Mouse (Mus musculus) hindbrain, embryonic 11.5 days (tissue): Measurements from ENCODE around the gene Adat3. TPM values are rescaled to one million over a fixed set of nuclear protein-coding genes. Genes with fewer than 3 reads are reported as not detected.

Experiments used
- ATAC-seq: fragments of 200-750 bp; cut with Nextera tagmentation; 2 replicates; pipeline ENCODE4 v1.8.0; 2017; ENCODE audit warnings: mild to moderate bottlenecking, moderate TSS enrichment, moderate library complexity; ENCODE audit not compliant: low FRiP score
- DNase-seq: peaks from one replicate; pipeline ENCODE4 v3.0.0-alpha.2; 2015; ENCODE audit warnings: low spot score
- H3K27ac ChIP-seq: fragments of 300-500 bp; sonication (generic); 2 replicates; pipeline ENCODE4 v1.5.1; 2014; ENCODE audit warnings: mild to moderate bottlenecking, low read depth, low read length
- H3K27me3 ChIP-seq: fragments of 300-500 bp; sonication (generic); 2 replicates; pipeline ENCODE4 v1.6.1; 2014; ENCODE audit warnings: mild to moderate bottlenecking, low read length, moderate library complexity, mixed read lengths; ENCODE audit not compliant: control insufficient read depth, insufficient read depth
- H3K36me3 ChIP-seq: fragments of 300-500 bp; sonication (generic); 2 replicates; pipeline ENCODE4 v1.6.1; 2014; ENCODE audit warnings: mild to moderate bottlenecking, low read length, moderate library complexity, mixed read lengths; ENCODE audit not compliant: control insufficient read depth, insufficient read depth
- H3K4me1 ChIP-seq: fragments of 300-500 bp; sonication (generic); replicated peaks from 2 replicates; pipeline ENCODE4 v1.6.1; 2014; ENCODE audit warnings: low read length, mixed read lengths; ENCODE audit not compliant: control insufficient read depth, insufficient read depth
- H3K4me2 ChIP-seq: fragments of 300-500 bp; sonication (generic); replicated peaks from 2 replicates; pipeline ENCODE4 v1.6.1; 2014; ENCODE audit warnings: mild to moderate bottlenecking, low read depth, low read length
- H3K4me3 ChIP-seq: fragments of 300-500 bp; sonication (generic); 2 replicates; pipeline ENCODE4 v1.5.1; 2014; ENCODE audit warnings: low read depth, low read length
- H3K9ac ChIP-seq: fragments of 300-500 bp; sonication (generic); 2 replicates; pipeline ENCODE4 v1.6.1; 2014; ENCODE audit warnings: low read depth, low read length
- H3K9me3 ChIP-seq: fragments of 300-500 bp; sonication (generic); 2 replicates; pipeline ENCODE4 v1.6.1; 2016; ENCODE audit warnings: low read length; ENCODE audit not compliant: control insufficient read depth
- WGBS: fragments of 180-500 bp; shearing (Covaris S2); extraction: QIAGEN DNeasy Blood & Tissue Kit; methylation state at CpG from one replicate; pipeline ENCODE4 v1.1.7; 2014; 5-methylcytosine and 5-hydroxymethylcytosine counted together
- polyA plus RNA-seq: library from polyadenylated mRNA; unstranded; fragments of >200 nt; fragmentation: Nextera tagmentation; extraction: Ambion mirVana; gene quantifications from 2 replicates; pipeline ENCODE4 v1.2.1, GENCODE M21; 2014

Gene Adat3
- polyA plus RNA-seq, 1 experiment from 2014 or later, result 7.4 TPM

DNA sequence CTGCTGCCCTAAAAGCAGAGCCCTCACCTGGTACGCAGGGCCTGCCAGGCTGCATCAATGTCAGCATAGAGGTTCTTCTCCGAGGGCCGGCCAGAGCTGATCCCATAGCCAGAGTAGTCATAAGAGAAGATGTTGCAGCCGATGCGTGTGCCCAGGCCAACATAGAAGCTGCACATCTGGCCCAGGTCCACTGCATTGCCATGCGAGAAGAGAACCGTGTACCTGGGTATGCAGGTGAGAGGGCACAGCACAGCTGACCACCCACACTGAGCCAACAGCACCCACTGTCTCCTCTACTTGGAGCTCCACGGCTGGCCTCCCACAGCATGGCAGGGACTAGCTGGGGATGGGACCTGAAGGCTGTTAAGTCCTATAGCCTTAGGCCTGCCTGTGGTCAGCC lies 17.1 kb upstream of the Adat3 start:
- Histone ChIP-seq H3K27me3 (no peaks in the 10 kb centered on the region), H3K36me3 (no peaks in the 10 kb centered on the region), H3K4me2 (no peak overlapping the region), H3K4me1 (peaks cover 4% of the 10 kb centered on the region), H3K4me3 (no peak overlapping the region), H3K9ac (no peak overlapping the region), H3K27ac (no peak overlapping the region), H3K9me3 (no peaks in the 10 kb centered on the region)
- WGBS, result 96% methylated on average over 8 of the region's 8 CpGs
- no peak for DNase-seq
- no peak for ATAC-seq

DNA sequence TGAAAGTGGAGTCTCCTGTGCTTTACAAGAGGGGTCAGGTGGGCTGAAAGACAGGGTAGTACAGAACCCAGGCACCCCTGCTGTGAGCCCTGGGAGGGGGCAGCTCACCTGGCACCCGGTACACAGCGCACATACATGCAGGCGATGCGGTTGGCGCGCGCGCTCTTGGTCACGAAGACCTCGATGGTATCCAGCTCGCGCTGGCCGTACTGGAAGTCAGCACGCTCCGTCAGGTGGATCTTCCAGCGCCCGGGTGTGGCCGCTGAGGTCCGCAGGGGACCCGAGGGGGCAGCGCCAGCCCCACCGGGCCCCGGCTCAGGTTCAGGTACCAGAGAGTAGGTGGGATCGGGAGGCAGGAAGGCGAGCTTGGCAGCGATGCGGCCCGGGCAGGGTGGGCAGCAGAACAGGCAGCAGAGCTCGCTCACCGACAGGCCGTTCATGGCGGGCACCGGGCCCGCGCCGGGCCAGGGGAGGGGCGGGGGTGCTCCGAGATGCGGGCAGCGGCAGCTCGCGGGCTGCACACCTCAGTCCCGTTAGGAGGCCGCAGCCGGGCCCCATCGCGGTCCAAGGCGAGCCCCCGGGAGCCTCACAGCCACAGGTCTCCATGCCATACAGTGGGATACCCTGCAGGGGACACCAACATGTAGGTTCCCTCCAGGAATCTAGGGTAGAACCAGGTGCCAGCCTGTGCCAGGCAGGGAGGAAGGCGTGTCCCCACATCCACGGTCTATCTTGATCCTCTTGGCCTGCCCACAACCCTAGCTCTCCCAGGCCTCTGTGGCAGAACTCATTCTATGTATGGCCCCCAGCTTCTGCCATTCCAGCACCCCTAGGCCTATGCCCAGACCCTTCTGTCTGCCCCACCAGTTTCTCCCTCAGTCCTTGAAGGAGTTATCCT lies 16.0 kb upstream of the Adat3 start:
- Histone ChIP-seq H3K27ac (peak overlapping the region; percentile 36), H3K9me3 (no peaks in the 10 kb centered on the region), H3K4me2 (no peak overlapping the region; the same call in 1 of the 2 replicates), H3K27me3 (no peaks in the 10 kb centered on the region), H3K4me1 (peaks cover 4% of the 10 kb centered on the region), H3K9ac (no peak overlapping the region), H3K4me3 (no peak overlapping the region; the same call in 1 of the 2 replicates), H3K36me3 (no peaks in the 10 kb centered on the region)
- DNase-seq, result no peak
- no peak for ATAC-seq
- 95% methylated on average over 44 of the region's 51 CpGs for whole genome bisulfite sequencing

DNA sequence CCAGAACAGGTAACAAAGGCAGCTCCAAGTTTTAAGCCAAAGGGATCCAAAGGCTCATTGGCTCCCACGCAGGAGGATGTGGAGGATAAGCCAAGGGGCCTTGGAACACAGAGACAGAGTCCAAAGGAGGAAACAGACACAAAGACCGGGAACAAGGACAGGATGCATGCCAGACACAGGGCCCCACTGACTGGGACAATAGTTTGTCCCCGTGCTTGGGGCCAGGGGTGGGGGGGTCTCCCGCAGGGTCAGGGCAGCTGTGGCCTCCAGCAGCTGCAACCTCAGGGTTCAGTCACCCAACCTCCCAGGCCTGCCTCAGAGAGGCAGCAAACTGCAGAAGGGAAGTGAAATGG lies 15.4 kb upstream of the Adat3 start:
- Histone ChIP-seq H3K9ac (no peak overlapping the region), H3K4me2 (no peak overlapping the region), H3K4me1 (peaks cover 4% of the 10 kb centered on the region), H3K9me3 (no peaks in the 10 kb centered on the region), H3K4me3 (no peak overlapping the region), H3K27ac (peak overlapping the region; percentile 36), H3K27me3 (no peaks in the 10 kb centered on the region), H3K36me3 (no peaks in the 10 kb centered on the region)
- WGBS, result 41% methylated on average over 2 of the region's 4 CpGs
- DNase-seq, result no peak
- ATAC-seq, result no peak

DNA sequence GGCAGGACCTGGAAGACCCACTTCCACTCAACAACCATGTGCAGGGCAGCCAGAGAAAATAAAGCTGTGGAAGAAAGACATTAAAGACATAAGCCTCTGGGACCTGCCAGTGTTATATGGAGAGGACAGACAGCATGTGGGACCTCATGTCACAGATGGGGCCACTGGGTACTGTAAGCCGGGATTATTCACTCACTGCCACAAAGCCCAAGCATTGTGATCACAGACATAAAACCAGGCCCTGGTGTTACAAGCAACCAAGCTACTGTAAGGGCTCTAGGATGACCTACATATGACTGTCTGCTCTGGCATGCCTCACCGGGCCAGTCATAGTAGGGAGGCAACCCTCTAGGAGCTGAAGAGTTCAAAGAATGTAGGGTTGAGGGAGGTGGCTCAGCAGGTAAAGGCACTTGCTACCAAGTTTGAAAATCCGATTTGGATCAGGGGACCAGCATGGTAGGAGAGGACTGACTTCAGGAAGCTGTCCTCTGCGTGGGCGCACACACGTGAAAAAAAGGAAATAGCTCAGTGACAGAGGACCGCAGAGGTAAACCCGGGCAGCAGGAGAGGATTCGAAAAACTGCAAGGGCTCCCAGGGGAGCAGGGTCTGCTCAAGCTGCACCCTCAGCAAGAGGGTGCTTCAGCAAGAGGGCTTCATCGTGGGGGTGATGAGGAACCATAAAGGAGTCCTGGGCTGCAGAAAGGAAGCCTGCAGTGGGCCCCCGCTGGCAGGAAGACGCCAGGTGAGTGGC lies 13.4 kb upstream of the Adat3 start:
- ATAC-seq, result no peak
- Histone ChIP-seq H3K4me2 (peak overlapping the region; percentile 96), H3K36me3 (no peaks in the 10 kb centered on the region)

DNA sequence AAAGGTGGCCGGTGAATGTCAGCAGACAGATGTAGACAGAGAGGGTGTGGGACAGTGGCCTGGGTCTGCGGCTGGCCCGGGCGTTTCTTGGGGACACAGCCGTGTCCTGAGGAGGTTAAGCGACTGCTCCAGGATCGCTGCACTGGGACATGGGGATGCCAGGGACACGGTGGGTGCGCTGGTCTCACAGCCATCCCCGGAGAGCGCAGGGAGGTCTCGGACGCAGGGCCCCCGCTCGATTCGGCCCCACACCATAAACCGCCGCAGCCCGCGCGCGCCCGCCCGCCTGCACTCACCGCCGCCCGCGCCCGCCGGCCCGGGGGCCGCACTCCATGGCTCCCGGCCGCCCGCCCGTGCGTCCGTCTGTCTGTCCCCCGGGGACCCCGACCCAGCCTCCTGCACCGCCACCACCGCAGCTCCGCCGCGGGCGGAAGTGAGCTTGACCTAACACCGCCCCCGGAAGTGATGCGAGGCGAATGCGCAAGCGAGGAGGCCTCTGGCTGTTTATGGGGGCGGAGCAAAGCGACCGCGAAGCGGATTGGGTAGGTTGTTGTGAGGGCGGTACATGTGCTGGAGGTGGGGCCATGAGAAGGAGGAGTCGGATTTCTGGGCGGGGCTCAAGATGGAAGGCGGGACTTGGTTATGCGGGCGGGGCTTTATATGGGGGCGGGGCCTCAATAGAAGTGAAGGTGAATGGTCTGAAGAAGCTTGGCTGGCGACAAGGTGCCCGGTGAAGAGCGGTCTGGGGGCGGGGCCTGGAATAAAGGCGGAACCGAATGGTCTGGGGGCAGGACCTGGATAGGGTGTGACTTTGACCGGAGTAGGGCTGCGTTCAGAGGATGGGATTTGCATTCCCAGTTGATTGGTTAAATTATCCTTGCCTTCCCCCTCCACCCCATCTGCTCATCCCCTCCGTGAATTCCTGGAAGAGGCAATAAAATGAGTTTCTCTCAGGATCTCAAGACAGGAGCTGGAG lies 12.5 kb upstream of the Adat3 start, which contains the start of gene Abhd17a:
Abhd17a (minus strand) TSS at position 463 of the 976 bp plus-strand sequence.
- ATAC-seq (peak; percentile 97), DNase-seq (peak; percentile 98)
- H3K36me3 ChIP-seq, result no peaks in the 10 kb centered on the region
- H3K27ac ChIP-seq, result peak within 1 kb of the TSS; percentile 56; the same call in 1 of the 2 replicates
- under 1% methylated on average over 69 of the region's 73 CpGs for WGBS
- H3K4me3 ChIP-seq, result peak within 1 kb of the TSS; percentile 93
- H3K4me1 ChIP-seq, result peaks cover 4% of the 10 kb centered on the region
- H3K27me3 ChIP-seq, result no peaks in the 10 kb centered on the region
- H3K4me2 ChIP-seq, result peak within 1 kb of the TSS; percentile 96
- peak within 1 kb of the TSS; percentile 87 for H3K9ac ChIP-seq
- no peaks in the 10 kb centered on the region for H3K9me3 ChIP-seq

More for the DNA sequence above, 13.4 kb upstream of the Adat3 start:
- no peak overlapping the region for H3K27ac ChIP-seq
- peak overlapping the region; percentile 93 for H3K4me3 ChIP-seq
- no peaks in the 10 kb centered on the region for H3K9me3 ChIP-seq
- peaks cover 4% of the 10 kb centered on the region for H3K4me1 ChIP-seq
- no peak for DNase-seq
- WGBS, result 20% methylated on average over 12 of the region's 12 CpGs
- H3K27me3 ChIP-seq, result no peaks in the 10 kb centered on the region
- peak overlapping the region; percentile 87 for H3K9ac ChIP-seq

DNA sequence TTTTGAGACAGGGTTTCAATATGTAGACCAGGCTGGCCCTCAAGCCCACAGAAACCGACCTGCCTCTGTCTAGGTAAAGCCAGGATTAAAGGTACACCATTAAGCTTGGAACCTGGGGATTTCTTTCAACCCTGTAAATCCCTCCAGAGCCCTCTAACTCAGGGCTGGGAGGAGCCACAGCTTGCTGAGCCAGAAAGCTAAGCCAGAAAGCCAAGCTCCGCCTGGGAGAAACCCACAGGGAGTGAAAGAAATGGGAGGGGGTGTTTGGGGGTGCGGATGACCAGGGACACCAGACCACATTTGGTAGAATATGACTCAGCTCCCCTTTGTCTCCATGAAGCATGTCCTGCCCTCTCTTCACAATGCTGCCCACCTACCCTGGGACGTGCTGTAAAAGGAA lies 6.4 kb upstream of the Adat3 start:
- no peak overlapping the region for H3K4me3 ChIP-seq
- WGBS, result 43% methylated on average over 4 of the region's 4 CpGs
- H3K27me3 ChIP-seq, result no peaks in the 10 kb centered on the region
- no peaks in the 10 kb centered on the region for H3K4me1 ChIP-seq
- ATAC-seq, result no peak
- H3K9me3 ChIP-seq, result no peaks in the 10 kb centered on the region
- H3K4me2 ChIP-seq, result no peak overlapping the region
- no peak overlapping the region for H3K9ac ChIP-seq
- no peaks in the 10 kb centered on the region for H3K36me3 ChIP-seq
- H3K27ac ChIP-seq, result no peak overlapping the region
- no peak for DNase-seq

DNA sequence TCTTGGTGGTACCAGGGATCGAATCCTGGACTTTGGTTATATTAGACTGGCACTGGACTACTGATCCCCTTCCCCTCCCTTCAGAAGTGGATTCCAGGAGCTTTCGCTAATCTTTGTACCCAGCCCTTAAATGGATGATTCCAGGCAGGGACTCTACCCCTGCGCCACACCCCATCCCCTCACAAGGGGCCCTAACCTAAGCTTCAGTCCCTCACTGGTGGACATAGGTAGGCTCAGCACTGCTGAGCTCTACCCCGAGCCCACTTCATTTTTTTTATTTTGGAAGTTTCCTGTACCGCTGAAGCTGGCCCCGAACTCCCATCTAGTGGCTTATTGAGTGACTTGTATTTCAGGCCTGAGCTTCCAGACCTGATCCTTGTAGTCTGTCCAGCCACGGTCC lies 684 bp downstream of the Adat3 start:
- WGBS, result 36% methylated on average over 7 of the region's 7 CpGs
- Histone ChIP-seq H3K27ac (peak overlapping the region; percentile 63; the same call in 1 of the 2 replicates), H3K4me1 (peaks cover 5% of the 10 kb centered on the region), H3K4me3 (peak overlapping the region; percentile 50), H3K9ac (peak overlapping the region; percentile 66), H3K36me3 (peaks cover 13% of the 10 kb centered on the region), H3K4me2 (peak overlapping the region; percentile 81), H3K27me3 (no peaks in the 10 kb centered on the region), H3K9me3 (no peaks in the 10 kb centered on the region)
- no peak for DNase-seq
- no peak; the same call in 1 of the 2 replicates for ATAC-seq

DNA sequence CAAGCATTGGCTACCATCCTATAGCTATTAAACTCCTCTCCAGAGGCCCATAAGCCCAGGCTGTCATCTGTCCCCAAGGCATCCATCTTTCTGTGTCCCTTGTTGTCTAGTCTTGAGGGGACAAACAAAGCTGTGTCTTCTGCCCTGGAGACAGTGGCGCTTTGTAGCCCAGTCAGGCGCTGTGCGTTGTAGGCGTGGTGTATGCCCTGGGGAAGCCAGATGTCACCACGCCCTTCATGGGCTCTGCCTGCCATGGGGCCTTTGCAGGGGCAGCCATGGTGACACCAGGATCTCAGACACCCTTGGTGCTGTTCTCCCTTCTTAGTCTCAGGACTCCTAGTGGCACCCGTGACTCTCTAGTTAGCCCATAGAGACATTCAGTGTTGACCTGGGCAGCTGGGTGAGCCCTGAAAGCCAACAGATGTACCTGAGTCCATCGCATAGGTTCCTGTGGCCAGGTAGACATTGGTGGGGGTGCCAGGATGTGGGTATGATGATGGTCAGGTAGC lies 1.4 kb downstream of the Adat3 start:
- Histone ChIP-seq H3K4me2 (peak overlapping the region; percentile 81), H3K27ac (no peak overlapping the region), H3K9ac (peak overlapping the region; percentile 66; the same call in 1 of the 2 replicates), H3K4me3 (peak overlapping the region; percentile 50), H3K4me1 (peaks cover 5% of the 10 kb centered on the region), H3K9me3 (no peaks in the 10 kb centered on the region), H3K27me3 (no peaks in the 10 kb centered on the region), H3K36me3 (peaks cover 13% of the 10 kb centered on the region)
- DNase-seq (no peak), ATAC-seq (no peak)
- WGBS, result 83% methylated on average over 7 of the region's 7 CpGs
